ENCODE assay signal across 23 mouse cellular contexts in the genomic region with DNA sequence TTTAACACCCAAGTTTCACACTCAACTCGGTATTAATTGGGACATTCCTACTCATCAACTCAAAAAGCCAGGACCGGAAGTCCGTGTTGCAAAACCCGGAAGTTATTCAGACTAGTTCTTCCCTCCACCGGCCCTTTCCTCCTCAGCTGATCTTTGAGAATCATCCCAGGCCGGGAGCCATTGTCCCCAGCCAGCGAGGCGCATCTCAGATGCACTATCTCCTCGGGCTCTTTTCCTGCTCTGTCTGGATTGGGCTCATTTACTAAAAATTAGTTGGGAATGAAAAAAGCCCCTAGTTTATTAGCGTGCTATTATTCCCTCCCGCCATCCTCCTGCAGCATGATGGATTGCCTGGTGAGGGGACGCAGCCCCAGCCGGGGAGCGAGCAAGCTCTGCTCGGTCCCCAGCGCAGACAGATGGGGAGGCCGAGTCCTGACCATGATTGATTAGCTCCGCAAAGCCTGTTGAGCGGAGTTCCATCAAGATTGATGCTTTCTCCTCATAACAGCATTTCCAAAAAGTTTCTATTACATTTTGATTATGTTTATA.
DNase-seq lines count a peak whose midpoint lies in the region; ATAC-seq lines count a peak whose summit lies in the region.
"Had no signal": no experiment of that assay in that cellular context is flagged by ENCODE, and none has a peak within 500 bp of the region (broad histone marks: within the 10 kb centered on the region; RNA-seq: fewer than 3 reads in every experiment).

No protein-coding gene starts in this region.

- H3K4me3 ChIP-seq in heart, embryonic 10.5 days: no peak overlapping the region
- H3K4me3 ChIP-seq in heart, embryonic 11.5 days (ENCODE audit: low read depth, low read length): no peak overlapping the region
- H3K4me3 ChIP-seq in hindbrain, embryonic 11.5 days (ENCODE audit: low read depth, low read length): no peak overlapping the region
- no peak overlapping the region for H3K4me3 ChIP-seq in limb, embryonic 10.5 days
- H3K4me3 ChIP-seq: forebrain, embryonic 10.5 days; heart, adult 2 months; layer of hippocampus, adult 2 months; liver, embryonic 12.5 days; midbrain, embryonic 10.5 days; neural tube, embryonic 12.5 days had no signal

- WGBS in heart, embryonic 10.5 days: 61% methylated on average over 19 of the region's 19 CpGs
- WGBS in heart, embryonic 11.5 days (ENCODE audit: insufficient replicate concordance): 63% methylated on average over 19 of the region's 19 CpGs
- WGBS in hindbrain, embryonic 11.5 days: 37% methylated on average over 19 of the region's 19 CpGs
- 51% methylated on average over 19 of the region's 19 CpGs for WGBS in limb, embryonic 10.5 days

- no peak overlapping the region for H3K27ac ChIP-seq in heart, embryonic 10.5 days
- no peak overlapping the region for H3K27ac ChIP-seq in heart, embryonic 11.5 days (ENCODE audit: low read depth, low read length)
- no peak overlapping the region for H3K27ac ChIP-seq in hindbrain, embryonic 11.5 days (ENCODE audit: low read depth, low read length)
- peak overlapping the region; percentile 9; the same call in 1 of the 2 replicates for H3K27ac ChIP-seq in limb, embryonic 10.5 days
- H3K27ac ChIP-seq: forebrain, embryonic 10.5 days; heart, adult 2 months; layer of hippocampus, adult 2 months; liver, embryonic 12.5 days; midbrain, embryonic 10.5 days; neural tube, embryonic 12.5 days had no signal

- no peaks in the 10 kb centered on the region for H3K4me1 ChIP-seq in heart, embryonic 10.5 days
- no peaks in the 10 kb centered on the region for H3K4me1 ChIP-seq in heart, embryonic 11.5 days (ENCODE audit: control insufficient read depth, insufficient read depth, low read length)
- no peaks in the 10 kb centered on the region for H3K4me1 ChIP-seq in hindbrain, embryonic 11.5 days (replicated peaks; ENCODE audit: control insufficient read depth, insufficient read depth, low read length)
- peaks cover 18% of the 10 kb centered on the region for H3K4me1 ChIP-seq in limb, embryonic 10.5 days
- H3K4me1 ChIP-seq: liver, embryonic 12.5 days; midbrain, embryonic 10.5 days; neural tube, embryonic 12.5 days had no signal

- H3K4me2 ChIP-seq in heart, embryonic 11.5 days: no peak overlapping the region
- H3K4me2 ChIP-seq in hindbrain, embryonic 11.5 days (replicated peaks; ENCODE audit: low read depth, low read length): no peak overlapping the region
- H3K4me2 ChIP-seq: liver, embryonic 12.5 days; lung, embryonic 14.5 days; neural tube, embryonic 12.5 days had no signal

- no peak overlapping the region for H3K9ac ChIP-seq in heart, embryonic 11.5 days (ENCODE audit: low read depth, low read length)
- no peak overlapping the region for H3K9ac ChIP-seq in hindbrain, embryonic 11.5 days (ENCODE audit: low read depth, low read length)
- H3K9ac ChIP-seq: liver, embryonic 12.5 days; lung, embryonic 14.5 days; neural tube, embryonic 12.5 days had no signal

- no peak for ATAC-seq in heart, embryonic 11.5 days (replicated peaks; ENCODE audit: insufficient number of reproducible peaks, low FRiP score, low TSS enrichment)
- peak; percentile 80 for ATAC-seq in hindbrain, embryonic 11.5 days (ENCODE audit: low FRiP score)
- ATAC-seq in granulocyte monocyte progenitor cell, adult 5-6 weeks (replicated peaks; ENCODE audit: poor library complexity, severe bottlenecking): no peak
- ATAC-seq: CD4-positive, CD25-positive, alpha-beta regulatory T cell, adult 4 months; liver, embryonic 12.5 days had no signal

- H3K27me3 ChIP-seq in heart, embryonic 10.5 days (ENCODE audit: insufficient read depth, poor library complexity, severe bottlenecking): no peaks in the 10 kb centered on the region
- H3K27me3 ChIP-seq in heart, embryonic 11.5 days (ENCODE audit: control insufficient read depth, insufficient read depth, low read length): no peaks in the 10 kb centered on the region
- H3K27me3 ChIP-seq in hindbrain, embryonic 11.5 days (ENCODE audit: control insufficient read depth, insufficient read depth, low read length): no peaks in the 10 kb centered on the region
- 0 out of 2 replicates have a peak, but pooled peaks cover 10% of the 10 kb centered on the region for H3K27me3 ChIP-seq in limb, embryonic 10.5 days (ENCODE audit: low read depth, poor library complexity, severe bottlenecking)
- H3K27me3 ChIP-seq: liver, embryonic 12.5 days; neural tube, embryonic 12.5 days had no signal

- no peaks in the 10 kb centered on the region for H3K9me3 ChIP-seq in heart, embryonic 10.5 days
- H3K9me3 ChIP-seq in heart, embryonic 11.5 days (replicated peaks; ENCODE audit: control insufficient read depth, low read length): no peaks in the 10 kb centered on the region
- H3K9me3 ChIP-seq in hindbrain, embryonic 11.5 days (ENCODE audit: control insufficient read depth, low read length): no peaks in the 10 kb centered on the region
- no peaks in the 10 kb centered on the region for H3K9me3 ChIP-seq in limb, embryonic 10.5 days (replicated peaks)
- H3K9me3 ChIP-seq: forebrain, embryonic 10.5 days; liver, embryonic 12.5 days; midbrain, embryonic 10.5 days; neural tube, embryonic 12.5 days had no signal

- peak; percentile 61 for DNase-seq in heart, embryonic 10.5 days (ENCODE audit: low spot score)
- DNase-seq in R1 (ENCODE audit: low read depth, low spot score): peak; percentile 32
- peak; percentile 54 for DNase-seq in hindbrain, embryonic 11.5 days (ENCODE audit: low spot score)
- DNase-seq in limb, embryonic 10.5 days (ENCODE audit: low spot score): peak; percentile 44
- DNase-seq in layer of hippocampus, adult 9-10 months (ENCODE audit: low spot score): no peak
- DNase-seq: adrenal gland, postnatal 14 days; cerebellum, adult 9-11 months; gastrocnemius, postnatal 10 days; heart, adult 2 months; kidney, adult 11 months; kidney, postnatal 10 days; lung, embryonic 14.5 days; lung, postnatal 4 days; right cerebral cortex, adult 18-20 months had no signal

- H3K36me3 ChIP-seq in heart, embryonic 10.5 days: no peaks in the 10 kb centered on the region
- no peaks in the 10 kb centered on the region for H3K36me3 ChIP-seq in heart, embryonic 11.5 days (ENCODE audit: control insufficient read depth, insufficient read depth, low read length)
- H3K36me3 ChIP-seq in hindbrain, embryonic 11.5 days (ENCODE audit: control insufficient read depth, insufficient read depth, low read length): no peaks in the 10 kb centered on the region
- no peaks in the 10 kb centered on the region for H3K36me3 ChIP-seq in limb, embryonic 10.5 days
- H3K36me3 ChIP-seq: forebrain, embryonic 10.5 days; G1E; liver, embryonic 12.5 days; midbrain, embryonic 10.5 days; neural tube, embryonic 12.5 days had no signal
